Comparison of ENCODE assay signal across 8 mouse cellular contexts in genomic region chr12:39998070-39998852, GRCm38 (mm10). TPM values are rescaled to one million over a fixed set of nuclear protein-coding genes. Genes with fewer than 3 reads are reported as not detected.
DNase-seq lines count a peak whose midpoint lies in the region; ATAC-seq lines count a peak whose summit lies in the region.

No protein-coding gene starts in this region.

- H3K4me2 ChIP-seq in kidney, embryonic 16.5 days (replicated peaks; ENCODE audit: low read depth, low read length), result no peak overlapping the region
- H3K4me2 ChIP-seq in midbrain, embryonic 14.5 days (ENCODE audit: low read length), result no peak overlapping the region; the same call in 1 of the 2 replicates

- H3K27ac ChIP-seq in kidney, embryonic 16.5 days (ENCODE audit: low read length), result peak overlapping the region; percentile 9; the same call in 1 of the 2 replicates
- no peak overlapping the region for H3K27ac ChIP-seq in midbrain, embryonic 14.5 days (replicated peaks; ENCODE audit: low read depth, low read length)

- no peaks in the 10 kb centered on the region for H3K4me1 ChIP-seq in kidney, embryonic 16.5 days (ENCODE audit: insufficient read depth, low read length)
- 0 out of 2 replicates have a peak, but pooled peaks cover 11% of the 10 kb centered on the region for H3K4me1 ChIP-seq in midbrain, embryonic 14.5 days (ENCODE audit: control insufficient read depth, insufficient read depth, low read length)

- peak; percentile 90 for ATAC-seq in kidney, embryonic 16.5 days (ENCODE audit: low FRiP score, low TSS enrichment)
- peak; percentile 46; the same call in 1 of the 2 replicates for ATAC-seq in midbrain, embryonic 14.5 days (ENCODE audit: low FRiP score, low TSS enrichment)
- ATAC-seq in granulocyte monocyte progenitor cell, adult 5-6 weeks (replicated peaks; ENCODE audit: poor library complexity, severe bottlenecking), result no peak

- no peak overlapping the region for H3K4me3 ChIP-seq in kidney, embryonic 16.5 days (ENCODE audit: low read length)
- no peak overlapping the region for H3K4me3 ChIP-seq in midbrain, embryonic 14.5 days (replicated peaks; ENCODE audit: low read depth, low read length)

- peak; percentile 10 for DNase-seq in gastrocnemius, postnatal 14 days
- no peak for DNase-seq in gastrocnemius, postnatal 36 days
- peak; percentile 97 for DNase-seq in heart, adult 11 months
- peak; percentile 70 for DNase-seq in midbrain, embryonic 14.5 days
- no peak for DNase-seq in left cerebral cortex, adult 11 months (ENCODE audit: low spot score)
- no peak for DNase-seq in ovary, postnatal 10 days (ENCODE audit: low spot score)

- no peaks in the 10 kb centered on the region for H3K27me3 ChIP-seq in kidney, embryonic 16.5 days (ENCODE audit: insufficient read depth, low read length)
- no peaks in the 10 kb centered on the region for H3K27me3 ChIP-seq in midbrain, embryonic 14.5 days (ENCODE audit: control insufficient read depth, insufficient read depth, low read length)

- no peak overlapping the region for H3K9ac ChIP-seq in kidney, embryonic 16.5 days (replicated peaks; ENCODE audit: low read length)
- no peak overlapping the region for H3K9ac ChIP-seq in midbrain, embryonic 14.5 days (replicated peaks; ENCODE audit: low read length)

- 17% methylated on average over 9 of the region's 9 CpGs for WGBS in kidney, embryonic 16.5 days
- 5% methylated on average over 9 of the region's 9 CpGs for WGBS in midbrain, embryonic 14.5 days

- intact Hi-C loops in gastrocnemius, postnatal 14 days (cut with DNase I; ENCODE audit: low total_unique reads), result no loop called here
- intact Hi-C loops in gastrocnemius, postnatal 36 days (cut with DNase I), result no loop called here

- no peaks in the 10 kb centered on the region for H3K9me3 ChIP-seq in kidney, embryonic 16.5 days (ENCODE audit: low read length)
- H3K9me3 ChIP-seq in midbrain, embryonic 14.5 days (ENCODE audit: control insufficient read depth, low read length), result no peaks in the 10 kb centered on the region

- no peaks in the 10 kb centered on the region for H3K36me3 ChIP-seq in kidney, embryonic 16.5 days (ENCODE audit: insufficient read depth, low read length)
- no peaks in the 10 kb centered on the region for H3K36me3 ChIP-seq in midbrain, embryonic 14.5 days (ENCODE audit: control insufficient read depth, insufficient read depth, low read length)

RNA-seq across cellular contexts. Expression of gene Arl4a, which starts 39.6 kb away (rescaled TPM):
- 10 to 100 TPM; 18.3 to 21.2 TPM for total RNA-seq in gastrocnemius, postnatal 14 days (2021)
- 10 to 100 TPM; 16.1 to 21.1 TPM for total RNA-seq in gastrocnemius, postnatal 36 days (2021)
- 46.4 and 47.0 TPM in 2 replicates for polyA plus RNA-seq in kidney, embryonic 16.5 days (2015; fragmentation: Nextera tagmentation; extraction: Ambion mirVana)
- 109 and 139 TPM in 2 replicates for polyA plus RNA-seq in midbrain, embryonic 14.5 days (2014; fragmentation: Nextera tagmentation; extraction: Ambion mirVana)
- 7.4 and 19.5 TPM in 2 replicates for total RNA-seq in granulocyte monocyte progenitor cell, adult 5-6 weeks (2014; fragmentation: Nextera tagmentation)
- 11.6 and 13.5 TPM in 2 replicates for total RNA-seq in granulocyte monocyte progenitor cell, adult 5-6 weeks (2017)

Comparison
In these comparisons a context has a peak if more than half of its experiments do, and no peak if none do; other contexts are left out.
1. DNase-seq: peak in gastrocnemius, postnatal 14 days (single experiment), heart, adult 11 months (single experiment) and midbrain, embryonic 14.5 days (single experiment); none in gastrocnemius, postnatal 36 days (0 of 2), left cerebral cortex, adult 11 months (single experiment) and ovary, postnatal 10 days (single experiment).